Mouse (Mus musculus): Measurements from ENCODE around the gene Slc25a10. TPM values are rescaled to one million over a fixed set of nuclear protein-coding genes. Genes with fewer than 3 reads are reported as not detected.

Gene Slc25a10
- polyA plus RNA-seq, 1 experiment from 2014 or later = 49.0 TPM

Other genes starting within 250 kb of the Slc25a10 start
- gene Actg1, start 143.3 kb upstream of the Slc25a10 start, polyA plus RNA-seq (2015; fragmentation: Nextera tagmentation; extraction: Ambion mirVana) = 2,628 and 2,724 TPM in 2 replicates
- gene Fscn2, start 130.3 kb upstream of the Slc25a10 start, polyA plus RNA-seq (2015; fragmentation: Nextera tagmentation; extraction: Ambion mirVana) = 0.52 and 0.61 TPM in 2 replicates
- gene Faap100, start 113.1 kb upstream of the Slc25a10 start, polyA plus RNA-seq (2015; fragmentation: Nextera tagmentation; extraction: Ambion mirVana) = 37.0 and 38.6 TPM in 2 replicates
- gene Nploc4, start 54.1 kb upstream of the Slc25a10 start, polyA plus RNA-seq (2015; fragmentation: Nextera tagmentation; extraction: Ambion mirVana) = 34.3 and 37.6 TPM in 2 replicates
- 0.14 TPM in 1 of 2 replicates, not detected in the other for gene Tspan10, start 49.2 kb upstream of the Slc25a10 start, polyA plus RNA-seq (2015; fragmentation: Nextera tagmentation; extraction: Ambion mirVana)
- 0.38 and 0.39 TPM in 2 replicates for gene Pde6g, start 38.3 kb upstream of the Slc25a10 start, polyA plus RNA-seq (2015; fragmentation: Nextera tagmentation; extraction: Ambion mirVana)
- gene Oxld1, start 33.8 kb upstream of the Slc25a10 start, polyA plus RNA-seq (2015; fragmentation: Nextera tagmentation; extraction: Ambion mirVana) = 12.2 and 12.4 TPM in 2 replicates
- gene Ccdc137, start 33.7 kb upstream of the Slc25a10 start, polyA plus RNA-seq (2015; fragmentation: Nextera tagmentation; extraction: Ambion mirVana) = 37.1 and 41.7 TPM in 2 replicates
- gene Arl16, start 24.2 kb upstream of the Slc25a10 start, polyA plus RNA-seq (2015; fragmentation: Nextera tagmentation; extraction: Ambion mirVana) = 65.8 and 67.9 TPM in 2 replicates
- 120 and 124 TPM in 2 replicates for gene Mrpl12, start 7.2 kb upstream of the Slc25a10 start, polyA plus RNA-seq (2015; fragmentation: Nextera tagmentation; extraction: Ambion mirVana)
- gene Gcgr, start 38.9 kb downstream of the Slc25a10 start, polyA plus RNA-seq (2015; fragmentation: Nextera tagmentation; extraction: Ambion mirVana) = 6.3 and 7.3 TPM in 2 replicates
- 245 TPM in 2 replicates for gene Mcrip1, start 57.9 kb downstream of the Slc25a10 start, polyA plus RNA-seq (2015; fragmentation: Nextera tagmentation; extraction: Ambion mirVana)
- gene Ppp1r27, start 59.3 kb downstream of the Slc25a10 start, polyA plus RNA-seq (2015; fragmentation: Nextera tagmentation; extraction: Ambion mirVana) = 0.59 and 0.94 TPM in 2 replicates
- gene P4hb, start 81.4 kb downstream of the Slc25a10 start, polyA plus RNA-seq (2015; fragmentation: Nextera tagmentation; extraction: Ambion mirVana) = 775 and 791 TPM in 2 replicates
- gene Arhgdia, start 89.8 kb downstream of the Slc25a10 start, polyA plus RNA-seq (2015; fragmentation: Nextera tagmentation; extraction: Ambion mirVana) = 530 and 555 TPM in 2 replicates
- 480 and 508 TPM in 2 replicates for gene Alyref, start 106.5 kb downstream of the Slc25a10 start, polyA plus RNA-seq (2015; fragmentation: Nextera tagmentation; extraction: Ambion mirVana)
- 217 and 222 TPM in 2 replicates for gene Anapc11, start 106.6 kb downstream of the Slc25a10 start, polyA plus RNA-seq (2015; fragmentation: Nextera tagmentation; extraction: Ambion mirVana)
- 2.3 and 2.8 TPM in 2 replicates for gene Npb, start 116.6 kb downstream of the Slc25a10 start, polyA plus RNA-seq (2015; fragmentation: Nextera tagmentation; extraction: Ambion mirVana)
- 150 and 153 TPM in 2 replicates for gene Pcyt2, start 126.1 kb downstream of the Slc25a10 start, polyA plus RNA-seq (2015; fragmentation: Nextera tagmentation; extraction: Ambion mirVana)
- 25.6 and 28.8 TPM in 2 replicates for gene Sirt7, start 133.4 kb downstream of the Slc25a10 start, polyA plus RNA-seq (2015; fragmentation: Nextera tagmentation; extraction: Ambion mirVana)
- 27.0 and 28.9 TPM in 2 replicates for gene Mafg, start 141.8 kb downstream of the Slc25a10 start, polyA plus RNA-seq (2015; fragmentation: Nextera tagmentation; extraction: Ambion mirVana)
- gene Pycr1, start 151.9 kb downstream of the Slc25a10 start, polyA plus RNA-seq (2015; fragmentation: Nextera tagmentation; extraction: Ambion mirVana) = 43.7 and 45.6 TPM in 2 replicates
- 0.36 and 1.3 TPM in 2 replicates for gene Myadml2, start 156.3 kb downstream of the Slc25a10 start, polyA plus RNA-seq (2015; fragmentation: Nextera tagmentation; extraction: Ambion mirVana)
- gene Notum, start 169.3 kb downstream of the Slc25a10 start, polyA plus RNA-seq (2015; fragmentation: Nextera tagmentation; extraction: Ambion mirVana) = 4.3 and 6.5 TPM in 2 replicates
- gene Aspscr1, start 181.1 kb downstream of the Slc25a10 start, polyA plus RNA-seq (2015; fragmentation: Nextera tagmentation; extraction: Ambion mirVana) = 128 and 129 TPM in 2 replicates
- gene Cenpx, start 221.9 kb downstream of the Slc25a10 start, polyA plus RNA-seq (2015; fragmentation: Nextera tagmentation; extraction: Ambion mirVana) = 139 and 145 TPM in 2 replicates
- gene Lrrc45, start 222.1 kb downstream of the Slc25a10 start, polyA plus RNA-seq (2015; fragmentation: Nextera tagmentation; extraction: Ambion mirVana) = 66.2 and 75.4 TPM in 2 replicates
- 66.2 and 70.5 TPM in 2 replicates for gene Rac3, start 229.6 kb downstream of the Slc25a10 start, polyA plus RNA-seq (2015; fragmentation: Nextera tagmentation; extraction: Ambion mirVana)
- 15.6 and 16.2 TPM in 2 replicates for gene Dcxr, start 235.4 kb downstream of the Slc25a10 start, polyA plus RNA-seq (2015; fragmentation: Nextera tagmentation; extraction: Ambion mirVana)
- gene Cbr2, start 240.3 kb downstream of the Slc25a10 start, polyA plus RNA-seq (2015; fragmentation: Nextera tagmentation; extraction: Ambion mirVana) = 7.7 and 10.1 TPM in 2 replicates